Mouse (Mus musculus): ENCODE results near the gene Nod2. TPM values are rescaled to one million over a fixed set of nuclear protein-coding genes. Genes with fewer than 3 reads are reported as not detected.

Gene Nod2
- polyA plus RNA-seq, 1 experiment from 2014 or later, result 0.18 TPM

- DNase-seq (ENCODE audit: low spot score), result no peak
- WGBS, result 87% methylated on average over 6 of the region's 6 CpGs
- Histone ChIP-seq H3K9me3 (replicated peaks) (no peaks in the 10 kb centered on the region), H3K4me3 (no peak overlapping the region), H3K27me3 (ENCODE audit: low read depth, poor library complexity, severe bottlenecking) (no peaks in the 10 kb centered on the region), H3K36me3 (no peaks in the 10 kb centered on the region), H3K27ac (no peak overlapping the region), H3K4me1 (peaks cover 37% of the 10 kb centered on the region)
These were observed 42.8 kb downstream of the Nod2 start for GRCm38 (mm10) chr8:88689891-88690290.

GRCm38 (mm10) chr8:88691342-88691948, 44.3 kb downstream of the Nod2 start:
- peaks cover 37% of the 10 kb centered on the region for H3K4me1 ChIP-seq
- H3K9me3 ChIP-seq (replicated peaks), result no peaks in the 10 kb centered on the region
- H3K27ac ChIP-seq, result no peak overlapping the region
- H3K36me3 ChIP-seq, result no peaks in the 10 kb centered on the region
- H3K4me3 ChIP-seq, result no peak overlapping the region
- DNase-seq (ENCODE audit: low spot score), result no peak
- 62% methylated on average over 4 of the region's 4 CpGs for WGBS
- no peaks in the 10 kb centered on the region for H3K27me3 ChIP-seq (ENCODE audit: low read depth, poor library complexity, severe bottlenecking)

- no peak for DNase-seq (ENCODE audit: low spot score)
- no peaks in the 10 kb centered on the region for H3K9me3 ChIP-seq (replicated peaks)
- H3K4me1 ChIP-seq, result peaks cover 34% of the 10 kb centered on the region
- H3K27me3 ChIP-seq (ENCODE audit: low read depth, poor library complexity, severe bottlenecking), result no peaks in the 10 kb centered on the region
- H3K27ac ChIP-seq, result no peak overlapping the region
- no peaks in the 10 kb centered on the region for H3K36me3 ChIP-seq
- H3K4me3 ChIP-seq, result no peak overlapping the region
- WGBS, result 52% methylated on average over 7 of the region's 7 CpGs
These were observed 44.8 kb downstream of the Nod2 start for GRCm38 (mm10) chr8:88691961-88692360.

GRCm38 (mm10) chr8:88692866-88693265, 45.8 kb downstream of the Nod2 start:
- Histone ChIP-seq H3K27me3 (ENCODE audit: low read depth, poor library complexity, severe bottlenecking) (no peaks in the 10 kb centered on the region), H3K4me1 (peaks cover 43% of the 10 kb centered on the region), H3K9me3 (replicated peaks) (no peaks in the 10 kb centered on the region), H3K4me3 (no peak overlapping the region), H3K27ac (no peak overlapping the region), H3K36me3 (no peaks in the 10 kb centered on the region)
- no peak for DNase-seq (ENCODE audit: low spot score)
- WGBS, result 81% methylated on average over 6 of the region's 6 CpGs

- Histone ChIP-seq H3K27me3 (ENCODE audit: low read depth, poor library complexity, severe bottlenecking) (no peaks in the 10 kb centered on the region), H3K9me3 (replicated peaks) (no peaks in the 10 kb centered on the region), H3K4me3 (no peak overlapping the region), H3K27ac (no peak overlapping the region), H3K36me3 (no peaks in the 10 kb centered on the region), H3K4me1 (peaks cover 45% of the 10 kb centered on the region)
- 56% methylated on average over 4 of the region's 4 CpGs for WGBS
- peak; percentile 61 for DNase-seq (ENCODE audit: low spot score)
These were observed 46.3 kb downstream of the Nod2 start for GRCm38 (mm10) chr8:88693376-88693775.

- Histone ChIP-seq H3K36me3 (no peaks in the 10 kb centered on the region), H3K9me3 (replicated peaks) (no peaks in the 10 kb centered on the region), H3K27ac (peak overlapping the region; percentile 1; the same call in 1 of the 2 replicates), H3K4me1 (peaks cover 45% of the 10 kb centered on the region), H3K4me3 (no peak overlapping the region), H3K27me3 (ENCODE audit: low read depth, poor library complexity, severe bottlenecking) (no peaks in the 10 kb centered on the region)
- DNase-seq (ENCODE audit: low spot score), result no peak
- 69% methylated on average over 7 of the region's 7 CpGs for WGBS
These were observed 47.2 kb downstream of the Nod2 start for GRCm38 (mm10) chr8:88694291-88694690.

- no peaks in the 10 kb centered on the region for H3K27me3 ChIP-seq (ENCODE audit: low read depth, poor library complexity, severe bottlenecking)
- peak overlapping the region; percentile 79 for H3K4me3 ChIP-seq
- H3K9me3 ChIP-seq (replicated peaks), result no peaks in the 10 kb centered on the region
- DNase-seq (ENCODE audit: low spot score), result no peak
- H3K36me3 ChIP-seq, result no peaks in the 10 kb centered on the region
- no peak overlapping the region for H3K27ac ChIP-seq
- peaks cover 45% of the 10 kb centered on the region for H3K4me1 ChIP-seq
- 33% methylated on average over 7 of the region's 7 CpGs for WGBS
These were observed 49.1 kb downstream of the Nod2 start for GRCm38 (mm10) chr8:88696228-88696627.

GRCm38 (mm10) chr8:88696721-88697641, 49.9 kb downstream of the Nod2 start, which contains the start of gene Cyld:
TSS of gene Cyld (plus strand) at chr8:88697028.
- Histone ChIP-seq H3K27me3 (ENCODE audit: low read depth, poor library complexity, severe bottlenecking) (no peaks in the 10 kb centered on the region), H3K9me3 (replicated peaks) (no peaks in the 10 kb centered on the region), H3K27ac (peak within 1 kb of the TSS; percentile 89), H3K36me3 (no peaks in the 10 kb centered on the region), H3K4me3 (peak within 1 kb of the TSS; percentile 79), H3K4me1 (peaks cover 41% of the 10 kb centered on the region)
- peak; percentile 97 for DNase-seq (ENCODE audit: low spot score)
- under 1% methylated on average over 80 of the region's 80 CpGs for WGBS

- no peaks in the 10 kb centered on the region for H3K9me3 ChIP-seq (replicated peaks)
- H3K27ac ChIP-seq, result peak overlapping the region; percentile 89
- WGBS, result 17% methylated on average over 4 of the region's 4 CpGs
These were observed 50.5 kb downstream of the Nod2 start for GRCm38 (mm10) chr8:88697642-88698031.

GRCm38 (mm10) chr8:88698048-88698447, 50.9 kb downstream of the Nod2 start:
- DNase-seq (ENCODE audit: low spot score), result no peak
- Histone ChIP-seq H3K27ac (no peak overlapping the region), H3K36me3 (no peaks in the 10 kb centered on the region), H3K9me3 (replicated peaks) (no peaks in the 10 kb centered on the region), H3K4me1 (peaks cover 41% of the 10 kb centered on the region), H3K4me3 (peak overlapping the region; percentile 79; the same call in 1 of the 2 replicates), H3K27me3 (ENCODE audit: low read depth, poor library complexity, severe bottlenecking) (no peaks in the 10 kb centered on the region)
- 59% methylated on average over 2 of the region's 2 CpGs for WGBS

More at GRCm38 (mm10) chr8:88697642-88698031, 50.5 kb downstream of the Nod2 start:
- no peaks in the 10 kb centered on the region for H3K36me3 ChIP-seq
- H3K27me3 ChIP-seq (ENCODE audit: low read depth, poor library complexity, severe bottlenecking), result no peaks in the 10 kb centered on the region
- peaks cover 43% of the 10 kb centered on the region for H3K4me1 ChIP-seq
- H3K4me3 ChIP-seq, result peak overlapping the region; percentile 79
- no peak for DNase-seq (ENCODE audit: low spot score)

GRCm38 (mm10) chr8:88701611-88702010, 54.5 kb downstream of the Nod2 start:
- Histone ChIP-seq H3K4me1 (peaks cover 20% of the 10 kb centered on the region), H3K4me3 (no peak overlapping the region), H3K27me3 (ENCODE audit: low read depth, poor library complexity, severe bottlenecking) (no peaks in the 10 kb centered on the region), H3K36me3 (no peaks in the 10 kb centered on the region), H3K27ac (no peak overlapping the region), H3K9me3 (replicated peaks) (no peaks in the 10 kb centered on the region)
- DNase-seq (ENCODE audit: low spot score), result no peak
- 41% methylated on average over 2 of the region's 2 CpGs for WGBS

GRCm38 (mm10) chr8:88702816-88703215, 55.7 kb downstream of the Nod2 start:
- Histone ChIP-seq H3K27me3 (ENCODE audit: low read depth, poor library complexity, severe bottlenecking) (no peaks in the 10 kb centered on the region), H3K36me3 (no peaks in the 10 kb centered on the region), H3K9me3 (replicated peaks) (no peaks in the 10 kb centered on the region), H3K4me1 (peaks cover 10% of the 10 kb centered on the region), H3K4me3 (no peak overlapping the region), H3K27ac (no peak overlapping the region)
- 84% methylated on average over 3 of the region's 3 CpGs for WGBS
- DNase-seq (ENCODE audit: low spot score), result no peak

Measured in limb, embryonic 10.5 days (tissue).